Mouse (Mus musculus) G1E (cell line): ENCODE data around the gene Coq8b. TPM values are rescaled to one million over a fixed set of nuclear protein-coding genes. Genes with fewer than 3 reads are reported as not detected.

Experiments used
- ATAC-seq: 2 replicates; pipeline ENCODE4 v1.8.0; 2016; ENCODE audit warnings: mild to moderate bottlenecking; ENCODE audit not compliant: insufficient number of reproducible peaks, poor library complexity, low FRiP score, severe bottlenecking; ENCODE audit errors: extremely low read depth
- DNase-seq: peaks from one replicate; pipeline ENCODE4 v3.0.0; 2012; ENCODE audit warnings: low spot score
- H3K27me3 ChIP-seq: 2 replicates; pipeline ENCODE4 v1.6.1; 2012; ENCODE audit warnings: mild to moderate bottlenecking, low read length, inconsistent platforms; ENCODE audit not compliant: insufficient read depth
- H3K36me3 ChIP-seq: replicated peaks from 2 replicates; pipeline ENCODE3; 2012; ENCODE audit warnings: mild to moderate bottlenecking, inconsistent platforms
- H3K4me1 ChIP-seq: 2 replicates; pipeline ENCODE4 v1.6.1; 2012; ENCODE audit warnings: low read depth, low read length, inconsistent platforms, mixed read lengths; ENCODE audit not compliant: insufficient read depth
- H3K4me3 ChIP-seq: 2 replicates; pipeline ENCODE4 v1.5.1; 2012; ENCODE audit warnings: low read depth, mild to moderate bottlenecking, inconsistent platforms, low read length, moderate library complexity, mixed read lengths
- H3K9me3 ChIP-seq: replicated peaks from 2 replicates; pipeline ENCODE4 v1.6.1; 2012; ENCODE audit warnings: inconsistent platforms
- CTCF ChIP-seq: IDR thresholded peaks from 2 replicates; pipeline ENCODE4 v1.5.1; 2012; ENCODE audit warnings: low read depth, low read length, inconsistent platforms, mixed read lengths
- GATA1 ChIP-seq: IDR thresholded peaks from 2 replicates; pipeline ENCODE4 v1.6.1; 2012; ENCODE audit warnings: borderline replicate concordance, low read length, inconsistent platforms, mixed read lengths
- GATA2 ChIP-seq: IDR thresholded peaks from 2 replicates; pipeline ENCODE4 v1.6.1; 2012; ENCODE audit warnings: low read depth, low read length, inconsistent platforms, borderline replicate concordance
- POLR2AphosphoS5 ChIP-seq: IDR thresholded peaks from 2 replicates; pipeline ENCODE4 v1.6.1; 2012; ENCODE audit warnings: low read depth, low read length, inconsistent platforms; ENCODE audit not compliant: insufficient replicate concordance
- TAL1 ChIP-seq: conservative IDR thresholded peaks from 2 replicates; pipeline ENCODE4 v1.6.1; 2012; ENCODE audit warnings: low read depth, low read length, inconsistent platforms, mixed read lengths
- polyA plus RNA-seq: library from polyadenylated mRNA; stranded (reverse); fragments of >175 nt; gene quantifications from 2 replicates; pipeline ENCODE4 v1.2.3, GENCODE M21; 2012
- total RNA-seq, 2 experiments: library from RNA; stranded (forward) in 1 of 2; stranded (reverse) in 1 of 2; fragments of 200-1000 nt in 1 of 2; fragments of >200 nt in 1 of 2; fragmentation: Nextera tagmentation in 1 of 2; gene quantifications; 2 replicates each; pipeline ENCODE4 v1.2.3; 2014 to 2017

Gene Coq8b
- total and polyA plus RNA-seq, 3 experiments: 25.3 to 62.2 (median 30.4) TPM

GRCm38 (mm10) chr7:27251946-27252345 lies 19.1 kb downstream of the Coq8b start:
- TF ChIP-seq TAL1 (no peak), GATA2 (no peak), POLR2AphosphoS5 (no peak), GATA1 (no peak), CTCF (no peak)
- no peaks in the 10 kb centered on the region for H3K9me3 ChIP-seq
- ATAC-seq (no peak), DNase-seq (no peak)
- H3K36me3 ChIP-seq: peaks cover 75% of the 10 kb centered on the region
- H3K4me1 ChIP-seq: peaks cover 16% of the 10 kb centered on the region
- no peaks in the 10 kb centered on the region for H3K27me3 ChIP-seq
- no peak overlapping the region for H3K4me3 ChIP-seq

- peaks cover 65% of the 10 kb centered on the region for H3K36me3 ChIP-seq
- ATAC-seq (no peak), DNase-seq (no peak)
- H3K4me3 ChIP-seq: no peak overlapping the region
- no peaks in the 10 kb centered on the region for H3K9me3 ChIP-seq
- peaks cover 7% of the 10 kb centered on the region; the same call in 1 of the 2 replicates for H3K27me3 ChIP-seq
- TF ChIP-seq TAL1: no peak
- no peak for TF ChIP-seq GATA1
- no peak for TF ChIP-seq GATA2
- TF ChIP-seq POLR2AphosphoS5: no peak
- no peak for TF ChIP-seq CTCF
- peaks cover 45% of the 10 kb centered on the region for H3K4me1 ChIP-seq
Observed at GRCm38 (mm10) chr7:27255721-27256120, 22.9 kb downstream of the Coq8b start.

GRCm38 (mm10) chr7:27257046-27257851 lies 24.4 kb downstream of the Coq8b start:
- Histone ChIP-seq H3K4me3 (peak overlapping the region; percentile 28; the same call in 1 of the 2 replicates), H3K4me1 (peaks cover 43% of the 10 kb centered on the region)
- DNase-seq: peak; percentile 38

GRCm38 (mm10) chr7:27257852-27258204 lies 25.0 kb downstream of the Coq8b start:
- H3K27me3 ChIP-seq: peaks cover 9% of the 10 kb centered on the region; the same call in 1 of the 2 replicates
- peak; percentile 14 for DNase-seq
- ATAC-seq: no peak
- peaks cover 49% of the 10 kb centered on the region for H3K36me3 ChIP-seq
- peaks cover 42% of the 10 kb centered on the region for H3K4me1 ChIP-seq
- peak overlapping the region; percentile 73 for H3K4me3 ChIP-seq
- no peaks in the 10 kb centered on the region for H3K9me3 ChIP-seq
- TF ChIP-seq POLR2AphosphoS5 (no peak), TAL1 (no peak), CTCF (no peak), GATA1 (no peak), GATA2 (no peak)

More at GRCm38 (mm10) chr7:27257046-27257851, 24.4 kb downstream of the Coq8b start:
- Histone ChIP-seq H3K27me3 (peaks cover 9% of the 10 kb centered on the region; the same call in 1 of the 2 replicates), H3K9me3 (no peaks in the 10 kb centered on the region), H3K36me3 (peaks cover 53% of the 10 kb centered on the region)
- TF ChIP-seq TAL1: no peak
- TF ChIP-seq GATA1: no peak
- TF ChIP-seq CTCF: no peak
- TF ChIP-seq POLR2AphosphoS5: no peak
- TF ChIP-seq GATA2: no peak
- no peak for ATAC-seq

GRCm38 (mm10) chr7:27258205-27258899 lies 25.5 kb downstream of the Coq8b start, which contains the start of gene Numbl:
Gene Numbl (plus strand): TSS chr7:27258433.
- peaks cover 42% of the 10 kb centered on the region for H3K4me1 ChIP-seq
- no peaks in the 10 kb centered on the region for H3K9me3 ChIP-seq
- TF ChIP-seq GATA2 (no peak), TAL1 (no peak), POLR2AphosphoS5 (no peak), CTCF (no peak), GATA1 (no peak)
- ATAC-seq (peak; percentile 86), DNase-seq (peak; percentile 95)
- H3K36me3 ChIP-seq: peaks cover 44% of the 10 kb centered on the region
- H3K4me3 ChIP-seq: peak within 1 kb of the TSS; percentile 73
- H3K27me3 ChIP-seq: peaks cover 9% of the 10 kb centered on the region; the same call in 1 of the 2 replicates

- no peak for ATAC-seq
- peaks cover 9% of the 10 kb centered on the region; the same call in 1 of the 2 replicates for H3K27me3 ChIP-seq
- DNase-seq: no peak
- H3K36me3 ChIP-seq: peaks cover 37% of the 10 kb centered on the region
- TF ChIP-seq TAL1 (no peak), GATA1 (no peak), CTCF (no peak), GATA2 (no peak), POLR2AphosphoS5 (no peak)
- peaks cover 42% of the 10 kb centered on the region for H3K4me1 ChIP-seq
- no peaks in the 10 kb centered on the region for H3K9me3 ChIP-seq
- H3K4me3 ChIP-seq: peak overlapping the region; percentile 73
Observed at GRCm38 (mm10) chr7:27259271-27259721, 26.5 kb downstream of the Coq8b start.
